Mouse (Mus musculus) brain, embryonic 14.5 days (tissue): ENCODE results near the gene Myo19. TPM values are rescaled to one million over a fixed set of nuclear protein-coding genes. Genes with fewer than 3 reads are reported as not detected.
"Not testable (repeated sequence)": the region's sequence is repeated elsewhere in the genome, so short reads cannot be mapped to it uniquely, and the experiment has no call there.

Experiments
- DNase-seq: peaks from one replicate; pipeline ENCODE4 v3.0.0-alpha.2; 2011; ENCODE audit warnings: low read depth
- CTCF ChIP-seq: fragments of 200-500 bp; IDR thresholded peaks from 2 replicates; pipeline ENCODE4 v1.5.1; 2012; ENCODE audit warnings: inconsistent platforms, mild to moderate bottlenecking, moderate library complexity, borderline replicate concordance; ENCODE audit not compliant: insufficient read depth, insufficient read length; ENCODE audit errors: extremely low read depth
- POLR2A ChIP-seq: fragments of 200-500 bp; IDR thresholded peaks from 2 replicates; pipeline ENCODE4 v1.6.1; 2012; ENCODE audit warnings: mild to moderate bottlenecking, inconsistent platforms, borderline replicate concordance; ENCODE audit not compliant: poor library complexity, insufficient read depth, insufficient read length, severe bottlenecking; ENCODE audit errors: extremely low read depth
- polyA plus RNA-seq: library from polyadenylated mRNA; depleted of rRNA; stranded (reverse); fragments of >200 nt; gene quantifications from 2 replicates; pipeline ENCODE4 v1.2.3, GENCODE M21; 2012

Myo19 gene
- polyA plus RNA-seq, 1 experiment = 20.8 TPM

GRCm38 (mm10) chr11:84871046-84871445 lies 8.9 kb upstream of the Myo19 start:
- no peak for TF ChIP-seq CTCF
- TF ChIP-seq POLR2A = no peak
- DNase-seq = no peak

GRCm38 (mm10) chr11:84871548-84872069 lies 8.3 kb upstream of the Myo19 start:
- no peak for TF ChIP-seq CTCF
- TF ChIP-seq POLR2A = no peak
- no peak for DNase-seq

DNA sequence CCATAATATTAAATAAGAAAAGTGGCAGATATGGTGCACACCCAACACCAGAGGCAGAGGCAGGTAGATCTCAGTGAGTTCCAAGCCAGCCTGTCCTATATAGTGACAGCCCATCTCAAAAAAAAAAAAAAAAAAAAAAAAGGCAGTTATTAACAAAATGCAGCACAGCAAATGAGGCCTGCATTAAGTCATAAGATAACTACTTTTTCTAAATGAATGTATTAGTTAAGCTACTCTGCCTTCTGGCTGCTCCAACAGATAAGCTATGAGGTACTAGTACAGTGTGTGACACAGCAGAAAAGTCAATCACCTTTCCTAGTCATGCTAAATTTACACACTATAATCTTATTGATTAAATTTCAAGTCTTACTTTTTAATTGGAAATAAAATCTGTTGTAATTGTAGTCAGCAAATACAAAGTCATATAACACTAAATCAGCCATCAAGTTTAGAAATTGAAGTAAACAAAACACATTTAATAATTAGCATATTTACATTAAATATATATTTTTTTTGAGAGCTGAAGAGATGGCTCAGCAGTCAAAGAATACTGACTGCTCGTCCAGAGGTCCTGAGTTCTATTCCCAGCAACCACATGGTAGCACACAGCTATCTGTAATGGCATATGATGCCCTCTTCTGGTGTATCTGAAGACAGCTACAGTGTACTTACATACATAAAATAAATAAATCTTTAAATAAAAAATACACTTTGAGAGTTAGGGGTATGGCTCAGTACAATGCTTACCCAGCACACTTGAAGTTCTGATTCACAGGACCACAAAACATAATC lies 6.7 kb upstream of the Myo19 start:
- TF ChIP-seq POLR2A (no peak), CTCF (no peak)
- DNase-seq = no peak

- DNase-seq = not testable (repeated sequence)
These were observed 3.9 kb upstream of the Myo19 start for GRCm38 (mm10) chr11:84876020-84876419.

- TF ChIP-seq POLR2A (no peak), CTCF (no peak)
- peak; percentile 1 for DNase-seq
These were observed 759 bp upstream of the Myo19 start for GRCm38 (mm10) chr11:84879007-84879771.

DNA sequence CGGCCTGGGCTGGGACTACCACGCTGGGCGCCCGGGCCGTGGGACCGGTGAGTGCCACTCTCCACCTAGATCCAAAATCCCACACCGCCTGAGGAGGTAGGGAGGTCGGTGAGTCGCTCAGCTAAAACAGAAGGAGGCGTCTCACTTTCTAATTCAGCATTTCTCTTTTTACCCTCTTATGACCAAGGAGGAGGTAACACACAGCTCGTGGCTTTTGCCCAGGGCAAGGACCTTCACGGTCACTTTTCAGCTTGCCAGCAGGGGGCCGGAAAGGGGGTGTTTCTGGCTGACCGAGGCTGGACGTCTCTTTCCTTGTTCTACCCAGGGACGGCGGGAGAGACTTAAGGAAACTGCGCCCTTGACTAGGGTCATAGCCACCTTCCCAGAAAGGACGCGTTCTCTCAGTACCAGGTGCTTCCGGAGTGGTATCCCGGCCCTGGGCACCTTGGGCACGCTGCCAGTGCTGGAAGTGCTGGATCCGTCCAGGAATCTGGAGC lies 565 bp downstream of the Myo19 start:
- no peak for TF ChIP-seq POLR2A
- TF ChIP-seq CTCF = peak; percentile 38; the same call in 1 of the 2 replicates
- no peak for DNase-seq

DNA sequence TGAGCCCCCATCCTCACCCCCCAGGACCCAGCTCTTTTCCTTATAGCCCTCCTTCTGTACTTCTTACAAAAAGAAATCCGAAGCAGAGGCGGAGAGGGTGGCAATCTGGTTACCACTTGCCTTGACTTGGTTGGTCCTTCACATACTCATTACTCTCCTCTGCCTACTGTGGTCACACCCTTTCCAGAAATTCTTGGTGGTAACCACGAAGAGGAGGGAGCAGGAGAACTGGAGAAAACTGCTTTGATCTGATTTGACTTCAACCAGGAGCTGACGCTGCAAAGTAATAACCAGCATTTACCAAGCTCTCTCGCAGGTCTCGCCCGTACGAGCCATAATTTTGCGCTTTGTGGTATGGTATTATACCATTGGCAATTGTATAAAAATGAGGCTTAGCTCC lies 1.0 kb downstream of the Myo19 start:
- no peak for DNase-seq
- TF ChIP-seq CTCF = no peak
- TF ChIP-seq POLR2A = no peak

GRCm38 (mm10) chr11:84882346-84882745 lies 2.4 kb downstream of the Myo19 start:
- DNase-seq = no peak
- TF ChIP-seq POLR2A = no peak
- no peak for TF ChIP-seq CTCF

- TF ChIP-seq POLR2A (no peak), CTCF (no peak)
- no peak for DNase-seq
These were observed 5.3 kb downstream of the Myo19 start for GRCm38 (mm10) chr11:84885238-84885637.

DNA sequence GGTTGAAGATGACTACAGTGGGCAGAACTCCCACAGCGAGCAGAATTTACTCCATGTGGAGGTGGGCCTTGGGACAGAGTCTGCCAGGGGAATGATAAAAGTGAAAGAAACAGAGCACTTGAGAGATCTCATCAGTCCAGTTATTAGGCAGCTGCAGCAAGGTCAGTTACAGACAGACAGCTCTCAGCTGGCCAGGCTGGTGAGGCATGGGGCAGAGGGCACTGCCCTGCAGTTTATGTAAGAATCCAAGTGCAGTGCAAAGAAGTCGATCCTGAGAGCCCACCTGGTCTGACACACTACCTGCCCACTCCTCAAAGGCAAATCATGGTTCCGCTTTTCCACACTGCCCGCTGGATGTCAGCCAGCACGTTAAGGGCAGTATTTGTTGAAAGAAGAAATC lies 6.3 kb downstream of the Myo19 start:
- no peak for DNase-seq
- TF ChIP-seq CTCF (no peak), POLR2A (no peak)

GRCm38 (mm10) chr11:84886767-84887511 lies 7.0 kb downstream of the Myo19 start:
- DNase-seq = no peak

More at GRCm38 (mm10) chr11:84886767-84887511, 7.0 kb downstream of the Myo19 start:
- no peak for TF ChIP-seq CTCF
- TF ChIP-seq POLR2A = no peak
